Mouse (Mus musculus) liver, postnatal 0 days (tissue): ENCODE measurements around the gene Itgb1bp1.

Experiments
- CTCF ChIP-seq: sonication (generic); IDR thresholded peaks from 2 replicates; pipeline ENCODE4 v1.5.1; 2016; ENCODE audit warnings: antibody characterized with exemption, low read depth
- EP300 ChIP-seq: IDR thresholded peaks from 2 replicates; pipeline ENCODE4 v1.6.1; 2016; ENCODE audit warnings: antibody characterized with exemption, low read depth, mild to moderate bottlenecking

- TF ChIP-seq CTCF (no peak), EP300 (no peak)
Measured at GRCm38 (mm10) chr12:21191546-21191945, 94.5 kb downstream of the Itgb1bp1 start.
